Mouse (Mus musculus) MEL (cell line): ENCODE measurements around the gene Sgca. TPM values are rescaled to one million over a fixed set of nuclear protein-coding genes. Genes with fewer than 3 reads are reported as not detected.

Source experiments
- DNase-seq: peaks from one replicate; pipeline ENCODE4 v3.0.0; 2011; ENCODE audit warnings: low read depth, low spot score
- H3K27ac ChIP-seq: 2 replicates; pipeline ENCODE4 v1.5.1; 2012; ENCODE audit warnings: low read depth, mild to moderate bottlenecking, control low read depth, low read length, moderate library complexity; ENCODE audit not compliant: control insufficient read depth
- H3K27me3 ChIP-seq, 2 experiments: fragments of 150-350 bp in 1 of 2; sonication (generic) in 1 of 2; 2 replicates each; pipeline ENCODE4 v1.6.1; 2012; ENCODE audit warnings: low read length in 2 of 2, mild to moderate bottlenecking in 2 of 2, improper control_type of control experiment in 1 of 2, moderate library complexity in 1 of 2; ENCODE audit not compliant: insufficient read depth in 2 of 2, control insufficient read depth in 1 of 2
- H3K36me3 ChIP-seq, 2 experiments: 2 replicates each; pipeline ENCODE4 v1.6.1; 2012 to 2014; ENCODE audit warnings: low read length in 2 of 2, improper control_type of control experiment in 1 of 2, inconsistent platforms in 1 of 2, mild to moderate bottlenecking in 1 of 2; ENCODE audit not compliant: insufficient read depth in 2 of 2, control insufficient read depth in 1 of 2
- H3K4me1 ChIP-seq, 2 experiments: fragments of 150-350 bp in 1 of 2; sonication (generic) in 1 of 2; 2 replicates each; pipeline ENCODE4 v1.6.1; 2012; ENCODE audit warnings: low read length in 2 of 2, improper control_type of control experiment in 1 of 2, mild to moderate bottlenecking in 1 of 2; ENCODE audit not compliant: insufficient read depth in 2 of 2, control insufficient read depth in 1 of 2
- H3K4me3 ChIP-seq, 2 experiments: fragments of 150-350 bp in 1 of 2; sonication (generic) in 1 of 2; 2 replicates each; pipeline ENCODE4 v1.5.1; 2012; ENCODE audit warnings: low read depth in 2 of 2, low read length in 2 of 2, mild to moderate bottlenecking in 2 of 2, moderate library complexity in 2 of 2, control low read depth in 1 of 2, improper control_type of control experiment in 1 of 2; ENCODE audit not compliant: control insufficient read depth in 1 of 2, insufficient read depth in 1 of 2
- H3K79me2 ChIP-seq: 2 replicates; pipeline ENCODE4 v1.6.1; 2012; ENCODE audit warnings: mild to moderate bottlenecking, low read length, moderate library complexity; ENCODE audit not compliant: control insufficient read depth, poor library complexity, insufficient read depth
- H3K9ac ChIP-seq: 2 replicates; pipeline ENCODE4 v1.6.1; 2012; ENCODE audit warnings: low read depth, mild to moderate bottlenecking, control low read depth, low read length, moderate library complexity; ENCODE audit not compliant: control insufficient read depth, poor library complexity, severe bottlenecking
- H3K9me3 ChIP-seq: fragments of 150-350 bp; sonication (generic); replicated peaks from 2 replicates; pipeline ENCODE4 v1.6.1; 2012; ENCODE audit warnings: mild to moderate bottlenecking, low read length, improper control_type of control experiment, moderate library complexity; ENCODE audit not compliant: insufficient read depth
- BHLHE40 ChIP-seq: IDR thresholded peaks from 2 replicates; pipeline ENCODE4 v1.6.1; 2012; ENCODE audit warnings: low read depth, mild to moderate bottlenecking, inconsistent platforms, low read length, improper control_type of control experiment, borderline replicate concordance
- CHD1 ChIP-seq: IDR thresholded peaks from 2 replicates; pipeline ENCODE4 v1.6.1; 2012; ENCODE audit warnings: low read depth, mild to moderate bottlenecking, inconsistent platforms, low read length, improper control_type of control experiment
- CHD2 ChIP-seq: IDR thresholded peaks from 2 replicates; pipeline ENCODE4 v1.6.1; 2011; ENCODE audit warnings: low read length, improper control_type of control experiment
- CTCF ChIP-seq, 3 experiments: IDR thresholded peaks in 2 of 3; conservative IDR thresholded peaks in 1 of 3; 2 replicates each; pipeline ENCODE4 v1.5.1; 2011 to 2012; ENCODE audit warnings: low read length in 3 of 3, low read depth in 2 of 3, mild to moderate bottlenecking in 2 of 3, improper control_type of control experiment in 1 of 3, inconsistent platforms in 1 of 3, mixed read lengths in 1 of 3, moderate library complexity in 1 of 3; ENCODE audit not compliant: control insufficient read depth in 1 of 3, insufficient read depth in 1 of 3, poor library complexity in 1 of 3, severe bottlenecking in 1 of 3
- E2F4 ChIP-seq: IDR thresholded peaks from 2 replicates; pipeline ENCODE4 v1.6.1; 2011; ENCODE audit warnings: low read depth, low read length, improper control_type of control experiment, borderline replicate concordance
- ELF1 ChIP-seq: IDR thresholded peaks from 2 replicates; pipeline ENCODE4 v1.6.1; 2014; ENCODE audit warnings: low read depth, mild to moderate bottlenecking, inconsistent platforms, low read length, improper control_type of control experiment, moderate library complexity
- EP300 ChIP-seq, 2 experiments: IDR thresholded peaks; 2 replicates each; pipeline ENCODE4 v1.6.1; 2011; ENCODE audit warnings: improper control_type of control experiment in 2 of 2, low read length in 2 of 2, low read depth in 1 of 2, mild to moderate bottlenecking in 1 of 2
- ETS1 ChIP-seq: IDR thresholded peaks from 2 replicates; pipeline ENCODE4 v1.6.1; 2012; ENCODE audit warnings: low read depth, mild to moderate bottlenecking, inconsistent platforms, low read length, improper control_type of control experiment, moderate library complexity
- GABPA ChIP-seq: IDR thresholded peaks from 2 replicates; pipeline ENCODE4 v1.6.1; 2012; ENCODE audit warnings: low read depth, mild to moderate bottlenecking, inconsistent platforms, low read length, improper control_type of control experiment, moderate library complexity
- GATA1 ChIP-seq: IDR thresholded peaks from 2 replicates; pipeline ENCODE4 v1.6.1; 2011; ENCODE audit warnings: low read depth, low read length, improper control_type of control experiment
- HCFC1 ChIP-seq: IDR thresholded peaks from 2 replicates; pipeline ENCODE4 v1.6.1; 2012; ENCODE audit warnings: low read depth, mild to moderate bottlenecking, inconsistent platforms, low read length, improper control_type of control experiment, moderate library complexity
- JUND ChIP-seq: IDR thresholded peaks from 2 replicates; pipeline ENCODE4 v1.6.1; 2011; ENCODE audit warnings: low read depth, mild to moderate bottlenecking, improper control_type of control experiment, low read length
- KAT2A ChIP-seq: conservative IDR thresholded peaks from 2 replicates; pipeline ENCODE4 v1.6.1; 2012; ENCODE audit warnings: low read depth, low read length, improper control_type of control experiment, inconsistent platforms
- MAFK ChIP-seq: IDR thresholded peaks from 2 replicates; pipeline ENCODE4 v1.6.1; 2011; ENCODE audit warnings: low read depth, mild to moderate bottlenecking, low read length, improper control_type of control experiment, borderline replicate concordance
- MAX ChIP-seq: IDR thresholded peaks from 2 replicates; pipeline ENCODE4 v1.6.1; 2011; ENCODE audit warnings: low read length, improper control_type of control experiment
- MAZ ChIP-seq: IDR thresholded peaks from 2 replicates; pipeline ENCODE4 v1.6.1; 2012; ENCODE audit warnings: low read depth, mild to moderate bottlenecking, inconsistent platforms, low read length, improper control_type of control experiment
- MEF2A ChIP-seq: IDR thresholded peaks from 2 replicates; pipeline ENCODE4 v1.6.1; 2014; ENCODE audit warnings: low read depth, mild to moderate bottlenecking, inconsistent platforms, low read length, improper control_type of control experiment; ENCODE audit not compliant: poor library complexity, insufficient replicate concordance, severe bottlenecking; ENCODE audit errors: extremely low read depth
- MXI1 ChIP-seq: IDR thresholded peaks from 2 replicates; pipeline ENCODE4 v1.6.1; 2011; ENCODE audit warnings: mild to moderate bottlenecking, low read depth, low read length, improper control_type of control experiment
- MYB ChIP-seq: IDR thresholded peaks from 2 replicates; pipeline ENCODE4 v1.6.1; 2011; ENCODE audit warnings: mild to moderate bottlenecking, low read depth, low read length, improper control_type of control experiment
- MYC ChIP-seq: IDR thresholded peaks from 2 replicates; pipeline ENCODE4 v1.6.1; 2011; ENCODE audit warnings: low read depth, mild to moderate bottlenecking, low read length, improper control_type of control experiment, moderate library complexity
- NELFE ChIP-seq: IDR thresholded peaks from 2 replicates; pipeline ENCODE4 v1.6.1; 2011; ENCODE audit warnings: low read depth, low read length, improper control_type of control experiment
- POLR2A ChIP-seq, 2 experiments: IDR thresholded peaks; 2 replicates each; pipeline ENCODE4 v1.6.1; 2011 to 2012; ENCODE audit warnings: low read length in 2 of 2, mild to moderate bottlenecking in 2 of 2, control low read depth in 1 of 2, improper control_type of control experiment in 1 of 2, low read depth in 1 of 2, moderate library complexity in 1 of 2; ENCODE audit not compliant: control insufficient read depth in 1 of 2, insufficient read depth in 1 of 2, poor library complexity in 1 of 2
- POLR2AphosphoS2 ChIP-seq: IDR thresholded peaks from 2 replicates; pipeline ENCODE4 v1.6.1; 2011; ENCODE audit warnings: low read length, improper control_type of control experiment
- POLR2AphosphoS5 ChIP-seq: IDR thresholded peaks from 2 replicates; pipeline ENCODE4 v1.6.1; 2012; ENCODE audit warnings: low read depth, borderline replicate concordance, mild to moderate bottlenecking, inconsistent platforms, low read length, moderate library complexity, mixed read lengths
- RAD21 ChIP-seq: IDR thresholded peaks from 2 replicates; pipeline ENCODE4 v1.6.1; 2011; ENCODE audit warnings: mild to moderate bottlenecking, low read depth, low read length, improper control_type of control experiment
- RCOR1 ChIP-seq: IDR thresholded peaks from 2 replicates; pipeline ENCODE4 v1.6.1; 2012; ENCODE audit warnings: low read depth, mild to moderate bottlenecking, inconsistent platforms, low read length, improper control_type of control experiment
- SIN3A ChIP-seq: IDR thresholded peaks from 2 replicates; pipeline ENCODE4 v1.6.1; 2012; ENCODE audit warnings: low read length, improper control_type of control experiment, inconsistent platforms
- SMC3 ChIP-seq: IDR thresholded peaks from 2 replicates; pipeline ENCODE4 v1.6.1; 2011; ENCODE audit warnings: low read depth, low read length, improper control_type of control experiment
- TAL1 ChIP-seq: IDR thresholded peaks from 2 replicates; pipeline ENCODE4 v1.6.1; 2012; ENCODE audit warnings: mild to moderate bottlenecking, inconsistent platforms, low read length, moderate library complexity, mixed read lengths
- TBP ChIP-seq: IDR thresholded peaks from 2 replicates; pipeline ENCODE4 v1.8.0; 2011; ENCODE audit warnings: low read depth, low read length, improper control_type of control experiment
- TCF12 ChIP-seq: IDR thresholded peaks from 2 replicates; pipeline ENCODE4 v1.6.1; 2014; ENCODE audit warnings: low read depth, mild to moderate bottlenecking, inconsistent platforms, low read length, improper control_type of control experiment, moderate library complexity
- UBTF ChIP-seq: IDR thresholded peaks from 2 replicates; pipeline ENCODE4 v1.6.1; 2012; ENCODE audit warnings: low read depth, mild to moderate bottlenecking, inconsistent platforms, low read length, improper control_type of control experiment, moderate library complexity, borderline replicate concordance; ENCODE audit not compliant: insufficient read depth
- USF2 ChIP-seq, 2 experiments: IDR thresholded peaks; 2 replicates each; pipeline ENCODE4 v1.6.1; 2011 to 2012; ENCODE audit warnings: improper control_type of control experiment in 2 of 2, low read length in 2 of 2, borderline replicate concordance in 1 of 2, inconsistent platforms in 1 of 2, low read depth in 1 of 2, mild to moderate bottlenecking in 1 of 2; ENCODE audit not compliant: insufficient read depth in 1 of 2
- ZC3H11A ChIP-seq: IDR thresholded peaks from 2 replicates; pipeline ENCODE4 v1.6.1; 2012; ENCODE audit warnings: low read depth, mild to moderate bottlenecking, inconsistent platforms, low read length, improper control_type of control experiment
- ZKSCAN1 ChIP-seq: IDR thresholded peaks from 2 replicates; pipeline ENCODE4 v1.6.1; 2012; ENCODE audit warnings: low read depth, mild to moderate bottlenecking, inconsistent platforms, low read length, improper control_type of control experiment, moderate library complexity
- ZMIZ1 ChIP-seq: IDR thresholded peaks from 2 replicates; pipeline ENCODE4 v1.6.1; 2012; ENCODE audit warnings: low read depth, mild to moderate bottlenecking, inconsistent platforms, low read length, improper control_type of control experiment, moderate library complexity
- ZNF384 ChIP-seq: IDR thresholded peaks from 2 replicates; pipeline ENCODE4 v1.6.1; 2012; ENCODE audit warnings: low read depth, mild to moderate bottlenecking, inconsistent platforms, low read length, improper control_type of control experiment
- polyA plus RNA-seq, 2 experiments: library from polyadenylated mRNA; stranded (reverse) in 1 of 2; unstranded in 1 of 2; fragments of >175 nt in 1 of 2; fragments of >200 nt in 1 of 2; gene quantifications; 2 replicates each; pipeline versions ENCODE4 v1.2.1 to v1.2.4; 2012; ENCODE audit warnings: low replicate concordance in 2 of 2, low read depth in 1 of 2; ENCODE audit not compliant: insufficient read length in 2 of 2, insufficient read depth in 1 of 2, missing spikeins in 1 of 2
- total RNA-seq: library from RNA; depleted of rRNA; stranded (reverse); fragments of 300-350 nt; gene quantifications from 2 replicates; pipeline ENCODE4 v1.2.3, GENCODE M21; 2012

Sgca gene
- total and polyA plus RNA-seq, 3 experiments: not detected

DNA sequence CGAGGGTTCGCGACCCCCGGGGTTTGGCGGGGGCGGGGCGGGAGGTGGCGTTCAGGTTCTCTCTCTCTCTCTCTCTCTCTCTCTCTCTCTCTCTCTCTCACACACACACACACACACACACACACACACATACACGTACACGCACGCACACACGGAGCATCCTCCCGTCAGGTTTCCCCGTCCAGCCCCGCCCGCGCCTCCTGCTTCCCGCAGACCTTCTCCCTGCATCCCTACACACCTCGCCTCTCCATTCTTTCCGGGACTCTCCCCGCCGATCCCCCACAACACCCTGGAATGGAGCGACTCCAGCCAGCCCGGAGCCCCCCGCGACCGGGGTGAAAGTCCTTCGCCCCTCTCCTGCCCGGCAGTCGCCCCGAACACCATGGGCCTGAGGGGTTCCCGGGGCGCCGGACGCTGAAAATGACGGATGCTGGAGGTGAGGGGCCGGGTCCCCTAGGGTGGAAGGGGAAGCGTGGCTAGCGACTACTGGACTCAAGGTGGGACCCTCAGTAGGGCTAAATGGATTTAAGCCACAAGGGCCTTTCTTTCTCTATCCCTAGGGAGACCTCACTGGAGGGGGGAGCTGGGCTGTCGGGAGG is 34.1 kb upstream of the Sgca start:
- no peaks in the 10 kb centered on the region for H3K9me3 ChIP-seq
- H3K79me2 ChIP-seq: peaks cover 25% of the 10 kb centered on the region
- H3K27me3 ChIP-seq: no peaks in the 10 kb centered on the region
- peak overlapping the region; percentile 70 to 80 for H3K4me3 ChIP-seq
- peak; percentile 62 for DNase-seq
- peaks cover 0 to 39% of the 10 kb centered on the region in 2 experiments; a peak in 3 of 4 replicates for H3K36me3 ChIP-seq
- H3K4me1 ChIP-seq: peaks cover 8 to 57% of the 10 kb centered on the region in 2 experiments
- H3K9ac ChIP-seq: peak overlapping the region; percentile 91
- peak overlapping the region; percentile 91 for H3K27ac ChIP-seq
- TF ChIP-seq MYC (no peak), CHD2 (no peak), MXI1 (no peak; the same call in 1 of the 2 replicates), BHLHE40 (no peak), RCOR1 (no peak), GABPA (no peak), MAZ (peak; percentile 29; the same call in 1 of the 2 replicates), CTCF (IDR thresholded peaks at IDR 0.05 in 2 of 3, conservative IDR thresholded peaks at IDR 0.05 in 1 of 3; ENCODE audit: control insufficient read depth in 1 of 3, insufficient read depth in 1 of 3, low read depth in 2 of 3, low read length in 3 of 3, poor library complexity in 1 of 3, severe bottlenecking in 1 of 3) (no peak), JUND (peak; percentile 62; the same call in 1 of the 2 replicates), USF2 (IDR thresholded peaks at IDR 0.05; ENCODE audit: borderline replicate concordance in 1 of 2, insufficient read depth in 1 of 2, low read depth in 1 of 2, low read length in 2 of 2) (no peak), MEF2A (no peak), ETS1 (no peak), E2F4 (no peak), TBP (no peak), TAL1 (no peak), CHD1 (no peak; the same call in 1 of the 2 replicates), UBTF (peak; percentile 89; the same call in 1 of the 2 replicates), HCFC1 (peak; percentile 19; the same call in 1 of the 2 replicates), KAT2A (no peak), POLR2AphosphoS2 (no peak), MAFK (no peak), ZMIZ1 (no peak), ZKSCAN1 (no peak), EP300 (IDR thresholded peaks at IDR 0.05; ENCODE audit: low read depth in 1 of 2, low read length in 2 of 2) (peak in 1 of 2 experiments; percentile 16; a peak in 1 of 4 replicates), ZC3H11A (no peak), NELFE (peak; percentile 36; the same call in 1 of the 2 replicates), GATA1 (no peak), MAX (no peak), MYB (no peak), POLR2A (IDR thresholded peaks at IDR 0.05; ENCODE audit: control insufficient read depth in 1 of 2, insufficient read depth in 1 of 2, low read depth in 1 of 2, low read length in 2 of 2, poor library complexity in 1 of 2) (peak in 1 of 2 experiments; percentile 22; a peak in 1 of 4 replicates), SMC3 (no peak), ELF1 (no peak), RAD21 (no peak), SIN3A (0 out of 2 replicates have a peak, but pooled peaks have one; percentile 17), ZNF384 (no peak), TCF12 (no peak), POLR2AphosphoS5 (peak; percentile 49; the same call in 1 of the 2 replicates)
